Mouse (Mus musculus) central nervous system, embryonic 18 days (tissue): Measurements from ENCODE around the gene Olfr164. TPM values are rescaled to one million over a fixed set of nuclear protein-coding genes. Genes with fewer than 3 reads are reported as not detected.

Source experiments
- polyA plus RNA-seq: library from polyadenylated mRNA; depleted of rRNA; stranded (reverse); fragments of >200 nt; gene quantifications from 2 replicates; pipeline ENCODE4 v1.2.3, GENCODE M21; 2012; rRNA removed

Gene Olfr164
- polyA plus RNA-seq, result not detected in 2 replicates

DNA sequence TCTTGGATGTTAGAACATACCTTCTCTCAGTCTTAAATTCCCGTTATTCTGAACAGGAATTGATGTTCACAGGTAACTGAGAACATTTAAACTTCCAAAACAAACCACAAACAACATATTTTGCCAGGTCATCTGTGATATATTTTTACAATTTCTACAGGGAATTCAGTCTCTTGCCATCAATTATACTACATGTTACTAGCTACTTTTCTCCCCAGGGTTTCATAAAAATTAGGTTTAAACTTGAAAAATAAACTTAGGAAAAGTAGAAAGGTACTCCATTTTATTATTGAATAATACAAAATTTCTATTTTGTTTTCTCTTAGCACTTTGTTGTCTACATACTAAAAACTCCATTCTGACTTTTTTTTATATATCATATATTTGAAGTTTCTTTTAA lies at the start of gene Olfr164:
Olfr164 (minus strand) TSS at position 101 of the 400 bp plus-strand sequence.

Other genes with a start within 250 kb of the Olfr164 start
- gene Olfr165, start 109.1 kb upstream of the Olfr164 start, polyA plus RNA-seq, result not detected in 2 replicates
- not detected in 2 replicates for gene Olfr166, start 169.6 kb upstream of the Olfr164 start, polyA plus RNA-seq
- not detected in 2 replicates for gene Olfr167, start 208.2 kb upstream of the Olfr164 start, polyA plus RNA-seq
- not detected in 2 replicates for gene Olfr168, start 221.5 kb upstream of the Olfr164 start, polyA plus RNA-seq